8 mouse cellular contexts compared by ENCODE assay signal in genomic region chr7:105738286-105738685, GRCm38 (mm10). TPM values are rescaled to one million over a fixed set of nuclear protein-coding genes. Genes with fewer than 3 reads are reported as not detected.
DNase-seq lines count a peak whose midpoint lies in the region; ATAC-seq and TF ChIP-seq lines count a peak whose summit lies in the region.

No protein-coding gene starts in this region.

- H3K4me3 ChIP-seq in kidney, adult 2 months (ENCODE audit: insufficient read depth, low read depth, low read length): no peak overlapping the region
- 0 out of 2 replicates have a peak overlapping the region, but pooled peaks have one; percentile 7 for H3K4me3 ChIP-seq in embryonic facial prominence, embryonic 11.5 days (ENCODE audit: low read depth, low read length)
- peak overlapping the region; percentile 73 for H3K4me3 ChIP-seq in heart, postnatal 0 days (ENCODE audit: low read depth, low read length)
- H3K4me3 ChIP-seq in liver, postnatal 0 days (ENCODE audit: low read depth, low read length): peak overlapping the region; percentile 94

- TF ChIP-seq CTCF in kidney, adult 2 months (conservative IDR thresholded peaks at IDR 0.05; ENCODE audit: insufficient read depth, insufficient read length, low read depth, low read length): no peak
- TF ChIP-seq CTCF in heart, postnatal 0 days (IDR thresholded peaks at IDR 0.05; ENCODE audit: low read depth): no peak
- no peak for TF ChIP-seq CTCF in liver, postnatal 0 days (IDR thresholded peaks at IDR 0.05; ENCODE audit: low read depth)

- DNase-seq in kidney, adult 2 months: no peak
- DNase-seq in kidney, adult 9 months: no peak
- no peak for DNase-seq in embryonic facial prominence, embryonic 11.5 days (ENCODE audit: low spot score)
- no peak for DNase-seq in heart, postnatal 0 days (ENCODE audit: low spot score)
- no peak for DNase-seq in liver, postnatal 0 days
- no peak for DNase-seq in cerebellum, postnatal 14 days
- no peak for DNase-seq in left cerebral cortex, postnatal 36 days (ENCODE audit: low spot score in 2 of 2)

- no peaks in the 10 kb centered on the region for H3K9me3 ChIP-seq in embryonic facial prominence, embryonic 11.5 days (replicated peaks; ENCODE audit: control insufficient read depth, low read length)
- no peaks in the 10 kb centered on the region for H3K9me3 ChIP-seq in heart, postnatal 0 days (replicated peaks; ENCODE audit: control insufficient read depth, low read length)
- no peaks in the 10 kb centered on the region for H3K9me3 ChIP-seq in liver, postnatal 0 days (ENCODE audit: low read length)

- ATAC-seq in embryonic facial prominence, embryonic 11.5 days (replicated peaks; ENCODE audit: insufficient number of reproducible peaks, low FRiP score, low TSS enrichment, low read depth): no peak
- ATAC-seq in heart, postnatal 0 days (ENCODE audit: insufficient read depth, low read depth): no peak
- no peak for ATAC-seq in liver, postnatal 0 days
- ATAC-seq in megakaryocyte-erythroid progenitor cell, adult 5-6 weeks (replicated peaks; ENCODE audit: low FRiP score, low TSS enrichment, poor library complexity, severe bottlenecking): no peak

- no peak for TF ChIP-seq EP300 in heart, postnatal 0 days (IDR thresholded peaks at IDR 0.05; ENCODE audit: low read depth)
- no peak for TF ChIP-seq EP300 in liver, postnatal 0 days (IDR thresholded peaks at IDR 0.05; ENCODE audit: low read depth)

- H3K9ac ChIP-seq in embryonic facial prominence, embryonic 11.5 days (replicated peaks; ENCODE audit: low read length): no peak overlapping the region
- peak overlapping the region; percentile 93 for H3K9ac ChIP-seq in heart, postnatal 0 days (replicated peaks; ENCODE audit: low read depth, low read length)
- peak overlapping the region; percentile 2; the same call in 1 of the 2 replicates for H3K9ac ChIP-seq in liver, postnatal 0 days (replicated peaks)

- H3K36me3 ChIP-seq in kidney, adult 2 months (ENCODE audit: control insufficient read depth, insufficient read depth, low read length): no peaks in the 10 kb centered on the region; the same call in 1 of the 2 replicates
- H3K36me3 ChIP-seq in embryonic facial prominence, embryonic 11.5 days (replicated peaks; ENCODE audit: control insufficient read depth, insufficient read depth, low read depth, low read length): peaks cover 7% of the 10 kb centered on the region
- peaks cover 54% of the 10 kb centered on the region for H3K36me3 ChIP-seq in heart, postnatal 0 days (replicated peaks; ENCODE audit: control insufficient read depth, insufficient read depth, low read length)
- peaks cover 43% of the 10 kb centered on the region for H3K36me3 ChIP-seq in liver, postnatal 0 days (replicated peaks; ENCODE audit: insufficient read depth, low read length)

- TF ChIP-seq POLR2A in kidney, adult 2 months (IDR thresholded peaks at IDR 0.05; ENCODE audit: low read depth, low read length): no peak

- peak overlapping the region; percentile 33; the same call in 1 of the 2 replicates for H3K27ac ChIP-seq in kidney, adult 2 months (ENCODE audit: insufficient read depth, low read depth, low read length)
- H3K27ac ChIP-seq in embryonic facial prominence, embryonic 11.5 days (replicated peaks; ENCODE audit: low read depth, low read length): no peak overlapping the region; the same call in 1 of the 2 replicates
- peak overlapping the region; percentile 91 for H3K27ac ChIP-seq in heart, postnatal 0 days (ENCODE audit: low read depth)
- peak overlapping the region; percentile 97; the same call in 1 of the 2 replicates for H3K27ac ChIP-seq in liver, postnatal 0 days (ENCODE audit: low read depth)

- peaks cover 10% of the 10 kb centered on the region; the same call in 1 of the 2 replicates for H3K4me1 ChIP-seq in kidney, adult 2 months (ENCODE audit: control insufficient read depth, insufficient read depth, low read length)
- no peaks in the 10 kb centered on the region for H3K4me1 ChIP-seq in embryonic facial prominence, embryonic 11.5 days (ENCODE audit: control insufficient read depth, insufficient read depth, low read length)
- H3K4me1 ChIP-seq in heart, postnatal 0 days (ENCODE audit: control insufficient read depth, insufficient read depth): peaks cover 24% of the 10 kb centered on the region
- H3K4me1 ChIP-seq in liver, postnatal 0 days (ENCODE audit: insufficient read depth): peaks cover 27% of the 10 kb centered on the region

- no peaks in the 10 kb centered on the region for H3K27me3 ChIP-seq in kidney, adult 2 months (replicated peaks; ENCODE audit: control insufficient read depth, insufficient read depth, low read length)
- no peaks in the 10 kb centered on the region for H3K27me3 ChIP-seq in embryonic facial prominence, embryonic 11.5 days (ENCODE audit: control insufficient read depth, insufficient read depth, low read length)
- no peaks in the 10 kb centered on the region for H3K27me3 ChIP-seq in heart, postnatal 0 days (ENCODE audit: control insufficient read depth, insufficient read depth, low read length)
- H3K27me3 ChIP-seq in liver, postnatal 0 days (ENCODE audit: insufficient read depth, low read length): no peaks in the 10 kb centered on the region

- intact Hi-C loops in left cerebral cortex, postnatal 36 days (cut with DNase I): loop anchor here (5.0 kb wide), 1 partner anchor 106 kb away; the partner anchor contains the start of gene Trim3

- H3K4me2 ChIP-seq in embryonic facial prominence, embryonic 11.5 days (ENCODE audit: low read depth, low read length): no peak overlapping the region
- peak overlapping the region; percentile 97 for H3K4me2 ChIP-seq in heart, postnatal 0 days (ENCODE audit: low read depth, low read length)
- H3K4me2 ChIP-seq in liver, postnatal 0 days (ENCODE audit: low read depth, low read length): peak overlapping the region; percentile 98

- WGBS in kidney, adult 2 months: 57% methylated on average over 2 of the region's 2 CpGs
- WGBS in embryonic facial prominence, embryonic 11.5 days: 76% methylated on average over 2 of the region's 2 CpGs
- 18% methylated on average over 2 of the region's 2 CpGs for WGBS in heart, postnatal 0 days
- 52% methylated on average over 2 of the region's 2 CpGs for WGBS in liver, postnatal 0 days (ENCODE audit: insufficient replicate concordance)

RNA-seq across cellular contexts. Expression of gene Rrp8, which starts 1.1 kb away (rescaled TPM):
- polyA plus RNA-seq in kidney, adult 2 months (2012; rRNA removed): 7.5 TPM in 2 replicates
- polyA plus RNA-seq in embryonic facial prominence, embryonic 11.5 days (2014; fragmentation: Nextera tagmentation; extraction: Ambion mirVana): 46.2 and 51.2 TPM in 2 replicates
- 17.9 and 21.8 TPM in 2 replicates for total RNA-seq in heart, postnatal 0 days (2014; rRNA removed; ENCODE audit: low replicate concordance)
- polyA plus RNA-seq in heart, postnatal 0 days (2015; fragmentation: Nextera tagmentation; extraction: Ambion mirVana): 15.5 and 17.1 TPM in 2 replicates
- polyA plus RNA-seq in liver, postnatal 0 days (2015; fragmentation: Nextera tagmentation; extraction: Ambion mirVana): 10.6 and 11.6 TPM in 2 replicates
- total RNA-seq in left cerebral cortex, postnatal 36 days (2021): 10 to 100 TPM; 13.0 to 14.0 TPM
- total RNA-seq in megakaryocyte-erythroid progenitor cell, adult 5-6 weeks (2014; fragmentation: Nextera tagmentation): 46.4 and 52.3 TPM in 2 replicates
- 42.7 and 85.2 TPM in 2 replicates for total RNA-seq in megakaryocyte-erythroid progenitor cell, adult 5-6 weeks (2017)

RNA-seq across cellular contexts. Expression of gene Ilk, which starts 1.9 kb away (rescaled TPM):
- 128 and 137 TPM in 2 replicates for polyA plus RNA-seq in kidney, adult 2 months (2012; rRNA removed)
- 239 TPM in 2 replicates for polyA plus RNA-seq in embryonic facial prominence, embryonic 11.5 days (2014; fragmentation: Nextera tagmentation; extraction: Ambion mirVana)
- 228 and 240 TPM in 2 replicates for total RNA-seq in heart, postnatal 0 days (2014; rRNA removed; ENCODE audit: low replicate concordance)
- 272 and 276 TPM in 2 replicates for polyA plus RNA-seq in heart, postnatal 0 days (2015; fragmentation: Nextera tagmentation; extraction: Ambion mirVana)
- polyA plus RNA-seq in liver, postnatal 0 days (2015; fragmentation: Nextera tagmentation; extraction: Ambion mirVana): 95.1 and 103 TPM in 2 replicates
- 10 to 100 TPM; 78.8 to 81.7 TPM for total RNA-seq in left cerebral cortex, postnatal 36 days (2021)
- total RNA-seq in megakaryocyte-erythroid progenitor cell, adult 5-6 weeks (2014; fragmentation: Nextera tagmentation): 134 and 140 TPM in 2 replicates
- 117 and 130 TPM in 2 replicates for total RNA-seq in megakaryocyte-erythroid progenitor cell, adult 5-6 weeks (2017)

RNA-seq across cellular contexts. Expression of gene Taf10, which starts 5.9 kb away (rescaled TPM):
- polyA plus RNA-seq in kidney, adult 2 months (2012; rRNA removed): 423 and 437 TPM in 2 replicates
- 168 and 181 TPM in 2 replicates for polyA plus RNA-seq in embryonic facial prominence, embryonic 11.5 days (2014; fragmentation: Nextera tagmentation; extraction: Ambion mirVana)
- 108 and 159 TPM in 2 replicates for total RNA-seq in heart, postnatal 0 days (2014; rRNA removed; ENCODE audit: low replicate concordance)
- polyA plus RNA-seq in heart, postnatal 0 days (2015; fragmentation: Nextera tagmentation; extraction: Ambion mirVana): 80.1 and 88.4 TPM in 2 replicates
- polyA plus RNA-seq in liver, postnatal 0 days (2015; fragmentation: Nextera tagmentation; extraction: Ambion mirVana): 104 and 110 TPM in 2 replicates
- 100 to 1,000 TPM; 112 to 127 TPM for total RNA-seq in left cerebral cortex, postnatal 36 days (2021)
- 333 and 378 TPM in 2 replicates for total RNA-seq in megakaryocyte-erythroid progenitor cell, adult 5-6 weeks (2014; fragmentation: Nextera tagmentation)
- 181 and 219 TPM in 2 replicates for total RNA-seq in megakaryocyte-erythroid progenitor cell, adult 5-6 weeks (2017)

RNA-seq across cellular contexts. Expression of gene Tpp1, which starts 13.7 kb away (rescaled TPM):
- polyA plus RNA-seq in kidney, adult 2 months (2012; rRNA removed): 251 and 309 TPM in 2 replicates
- polyA plus RNA-seq in embryonic facial prominence, embryonic 11.5 days (2014; fragmentation: Nextera tagmentation; extraction: Ambion mirVana): 38.1 and 42.6 TPM in 2 replicates
- total RNA-seq in heart, postnatal 0 days (2014; rRNA removed; ENCODE audit: low replicate concordance): 89.7 and 99.9 TPM in 2 replicates
- 54.8 and 61.2 TPM in 2 replicates for polyA plus RNA-seq in heart, postnatal 0 days (2015; fragmentation: Nextera tagmentation; extraction: Ambion mirVana)
- polyA plus RNA-seq in liver, postnatal 0 days (2015; fragmentation: Nextera tagmentation; extraction: Ambion mirVana): 60.9 and 65.8 TPM in 2 replicates
- total RNA-seq in left cerebral cortex, postnatal 36 days (2021): 10 to 100 TPM; 59.6 to 73.9 TPM
- total RNA-seq in megakaryocyte-erythroid progenitor cell, adult 5-6 weeks (2014; fragmentation: Nextera tagmentation): 80.7 and 98.6 TPM in 2 replicates
- total RNA-seq in megakaryocyte-erythroid progenitor cell, adult 5-6 weeks (2017): 26.8 and 37.9 TPM in 2 replicates

RNA-seq across cellular contexts. Expression of gene Dchs1, which starts 49.2 kb away (rescaled TPM):
- polyA plus RNA-seq in kidney, adult 2 months (2012; rRNA removed): 5.9 and 7.1 TPM in 2 replicates
- polyA plus RNA-seq in embryonic facial prominence, embryonic 11.5 days (2014; fragmentation: Nextera tagmentation; extraction: Ambion mirVana): 18.5 and 19.3 TPM in 2 replicates
- 19.3 and 27.2 TPM in 2 replicates for total RNA-seq in heart, postnatal 0 days (2014; rRNA removed; ENCODE audit: low replicate concordance)
- polyA plus RNA-seq in heart, postnatal 0 days (2015; fragmentation: Nextera tagmentation; extraction: Ambion mirVana): 1.9 and 2.1 TPM in 2 replicates
- 0.45 and 0.58 TPM in 2 replicates for polyA plus RNA-seq in liver, postnatal 0 days (2015; fragmentation: Nextera tagmentation; extraction: Ambion mirVana)
- 10 to 100 TPM in 1 of 2 experiments, 1 to 10 TPM in 1; 8.6 to 11.5 TPM for total RNA-seq in left cerebral cortex, postnatal 36 days (2021)
- total RNA-seq in megakaryocyte-erythroid progenitor cell, adult 5-6 weeks (2014; fragmentation: Nextera tagmentation): not detected in 2 replicates
- not detected in 2 replicates for total RNA-seq in megakaryocyte-erythroid progenitor cell, adult 5-6 weeks (2017)
